Mouse (Mus musculus) lung, adult 18-20 months (tissue): ENCODE data around the gene Pam.

Source experiments
- DNase-seq, 2 experiments: peaks; one replicate each; pipeline ENCODE4 v3.0.0; 2022; ENCODE audit warnings: mixed read lengths in 2 of 2

Pam gene

GRCm38 (mm10) chr1:97903912-97904460 lies 191.5 kb downstream of the Pam start:
- no peak for DNase-seq

GRCm38 (mm10) chr1:97902830-97903229 lies 192.6 kb downstream of the Pam start:
- no peak for DNase-seq

- no peak for DNase-seq
Measured at GRCm38 (mm10) chr1:97900559-97901153, 194.8 kb downstream of the Pam start.

- DNase-seq: no peak
Measured at GRCm38 (mm10) chr1:97887511-97887910, 207.9 kb downstream of the Pam start.

GRCm38 (mm10) chr1:97883498-97883897 lies 211.9 kb downstream of the Pam start:
- no peak for DNase-seq

- no peak for DNase-seq
Measured at GRCm38 (mm10) chr1:97877037-97877436, 218.4 kb downstream of the Pam start.

GRCm38 (mm10) chr1:97873490-97874054 lies 221.9 kb downstream of the Pam start:
- DNase-seq: no peak

GRCm38 (mm10) chr1:97872493-97872892 lies 223.0 kb downstream of the Pam start:
- no peak for DNase-seq

- no peak for DNase-seq
Measured at GRCm38 (mm10) chr1:97872072-97872471, 223.4 kb downstream of the Pam start.

- no peak for DNase-seq
Measured at GRCm38 (mm10) chr1:97864135-97864534, 231.3 kb downstream of the Pam start.

GRCm38 (mm10) chr1:97863140-97863539 lies 232.3 kb downstream of the Pam start:
- no peak for DNase-seq

- DNase-seq: no peak
Measured at GRCm38 (mm10) chr1:97862734-97863133, 232.7 kb downstream of the Pam start.

- no peak for DNase-seq
Measured at GRCm38 (mm10) chr1:97854256-97854655, 241.2 kb downstream of the Pam start.

- no peak for DNase-seq
Measured at GRCm38 (mm10) chr1:97851601-97852175, 243.8 kb downstream of the Pam start.

- no peak for DNase-seq
Measured at GRCm38 (mm10) chr1:97848601-97849241, 246.7 kb downstream of the Pam start.

GRCm38 (mm10) chr1:97843220-97843992 lies 252.0 kb downstream of the Pam start:
- DNase-seq: no peak

- no peak for DNase-seq
Measured at GRCm38 (mm10) chr1:97834354-97834822, 261.1 kb downstream of the Pam start.

GRCm38 (mm10) chr1:97833466-97834353 lies 261.7 kb downstream of the Pam start:
- peak in 1 of 2 experiments; percentile 40 for DNase-seq

GRCm38 (mm10) chr1:97828087-97828486 lies 267.4 kb downstream of the Pam start:
- no peak for DNase-seq

- peak in 1 of 2 experiments; percentile 25 for DNase-seq
Measured at GRCm38 (mm10) chr1:97827566-97827965, 267.9 kb downstream of the Pam start.

GRCm38 (mm10) chr1:97822904-97823303 lies 272.5 kb downstream of the Pam start:
- no peak for DNase-seq

- no peak for DNase-seq
Measured at GRCm38 (mm10) chr1:97822203-97822602, 273.2 kb downstream of the Pam start.
